Mouse (Mus musculus) stomach, postnatal 0 days (tissue): Measurements from ENCODE around the gene Ormdl3.

Source experiments
- CTCF ChIP-seq: IDR thresholded peaks from 2 replicates; pipeline ENCODE4 v1.5.1; 2016; ENCODE audit warnings: antibody characterized with exemption, low read depth, mild to moderate bottlenecking, moderate library complexity
- EP300 ChIP-seq: optimal IDR thresholded peaks from 2 replicates; pipeline ENCODE3; 2016; ENCODE audit warnings: antibody characterized with exemption

DNA sequence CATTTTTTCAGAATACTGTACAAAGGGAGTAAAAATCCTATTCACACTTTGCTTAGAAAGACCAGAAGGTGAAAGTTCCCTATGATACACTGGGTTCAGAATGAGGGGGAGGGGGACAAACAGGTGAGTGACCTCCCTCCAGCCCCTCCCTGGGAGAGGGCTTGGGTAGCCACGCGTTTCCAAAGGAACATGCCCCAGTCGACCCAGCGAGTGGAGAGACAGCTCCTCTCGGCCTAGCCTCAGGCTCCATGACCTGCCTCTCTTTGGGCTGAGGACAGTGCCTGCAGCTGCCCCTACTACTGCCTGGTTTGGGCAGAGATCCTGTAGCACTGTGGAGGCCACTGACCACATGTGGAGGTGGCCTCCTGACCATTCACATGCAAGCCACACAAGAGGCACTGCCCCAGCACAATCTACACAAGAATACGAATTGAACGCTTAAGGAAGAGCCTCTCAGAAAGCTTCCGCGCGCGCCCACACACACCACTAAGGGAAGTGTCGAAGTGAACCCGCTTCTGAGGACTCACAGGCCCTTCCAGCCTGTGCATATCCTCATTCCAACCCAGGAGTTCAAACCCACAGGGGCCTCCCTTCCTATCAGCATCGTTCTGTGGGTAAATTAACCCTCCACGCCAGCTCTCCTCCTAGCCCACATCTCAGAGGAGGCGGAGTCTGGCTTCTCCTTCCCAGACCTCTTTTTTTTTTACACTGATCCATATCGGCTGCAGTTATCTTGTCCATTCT, 5.7 kb downstream of the Ormdl3 start:
- TF ChIP-seq EP300 = no peak
- no peak for TF ChIP-seq CTCF
